Mouse (Mus musculus): Measurements from ENCODE around the gene Kdelr2.
A peak's percentile ranks its signal among the peaks of the same experiment; 100 is the strongest.

Kdelr2 gene

GRCm38 (mm10) chr5:143401556-143401955 is 2.1 kb upstream of the Kdelr2 start:
- DNase-seq (ENCODE audit: low spot score) = no peak

- DNase-seq (ENCODE audit: low spot score) = no peak
These were observed 701 bp downstream of the Kdelr2 start for GRCm38 (mm10) chr5:143404148-143404930.

GRCm38 (mm10) chr5:143405200-143405599 is 1.6 kb downstream of the Kdelr2 start:
- no peak for DNase-seq (ENCODE audit: low spot score)

- no peak for DNase-seq (ENCODE audit: low spot score)
These were observed 2.9 kb downstream of the Kdelr2 start for GRCm38 (mm10) chr5:143406548-143406947.

DNA sequence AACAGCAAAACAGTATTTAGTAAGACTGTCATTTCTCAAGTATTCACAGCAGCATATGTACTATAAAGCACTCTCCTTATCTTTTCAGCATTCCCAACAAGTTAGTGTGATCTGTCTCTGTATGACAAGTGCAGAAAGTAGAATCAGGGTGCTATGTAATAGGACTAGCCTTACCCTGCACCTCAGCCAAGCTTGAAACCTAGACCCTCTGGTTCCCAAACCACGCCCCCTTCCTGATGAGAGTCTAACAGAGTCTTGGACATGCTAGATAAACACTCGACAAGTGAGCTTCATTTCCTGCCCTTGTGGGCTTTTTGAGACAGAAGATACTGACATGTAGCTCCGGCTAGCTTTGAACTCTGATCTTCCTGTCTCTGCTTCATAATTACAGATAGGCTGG is 5.6 kb downstream of the Kdelr2 start:
- DNase-seq (ENCODE audit: low spot score) = no peak

DNA sequence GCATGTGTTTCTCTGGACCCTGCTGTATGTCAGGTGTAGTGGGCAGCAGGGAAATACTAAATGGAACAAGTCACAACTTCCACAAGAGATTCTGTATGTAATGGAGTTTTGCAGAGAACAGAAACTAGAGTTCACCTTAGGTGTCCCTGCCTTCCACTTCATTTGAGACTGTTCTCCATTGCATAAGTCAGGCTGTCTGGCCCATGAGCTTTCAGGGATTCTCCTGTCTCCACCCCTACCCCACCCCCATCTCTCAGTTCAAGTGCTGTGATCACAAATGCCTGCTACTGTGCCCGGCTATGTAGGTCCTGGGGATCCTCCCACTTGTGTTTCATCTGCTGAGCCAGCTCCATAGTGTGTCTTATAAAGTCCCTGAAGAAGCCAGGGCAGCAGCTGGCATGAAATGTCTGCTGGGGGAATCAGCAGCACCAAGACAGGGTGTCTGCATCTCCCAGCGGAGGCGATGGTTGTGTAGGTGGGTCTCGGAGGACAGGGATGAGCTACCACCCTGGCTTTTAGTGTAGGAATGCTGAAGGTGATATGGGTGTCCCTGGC is 7.3 kb downstream of the Kdelr2 start:
- no peak for DNase-seq (ENCODE audit: low spot score)

GRCm38 (mm10) chr5:143421484-143421883 is 17.8 kb downstream of the Kdelr2 start:
- no peak for DNase-seq (ENCODE audit: low spot score)

DNA sequence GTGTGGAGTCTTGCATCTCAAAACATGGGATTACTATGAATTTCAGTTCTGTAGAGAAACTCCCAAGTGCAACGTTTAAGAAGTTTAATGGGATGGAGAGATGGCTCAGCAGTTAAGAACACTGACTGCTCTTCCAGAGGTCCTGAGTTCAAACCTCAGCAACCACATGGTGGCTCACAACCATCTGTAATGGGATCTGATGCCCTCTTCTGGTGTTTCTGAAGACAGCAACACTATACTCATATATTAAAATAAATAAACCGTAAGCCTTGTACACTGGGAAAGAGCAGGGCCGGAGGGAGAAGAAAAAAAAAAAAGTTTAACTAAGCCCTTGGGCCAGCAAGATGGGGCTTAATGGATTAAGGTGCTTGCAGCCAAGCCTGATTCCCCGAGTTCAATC is 19.4 kb downstream of the Kdelr2 start:
- no peak for DNase-seq (ENCODE audit: low spot score)

- peak; percentile 21 for DNase-seq (ENCODE audit: low spot score)
These were observed 20.4 kb downstream of the Kdelr2 start for GRCm38 (mm10) chr5:143423899-143424519.

DNA sequence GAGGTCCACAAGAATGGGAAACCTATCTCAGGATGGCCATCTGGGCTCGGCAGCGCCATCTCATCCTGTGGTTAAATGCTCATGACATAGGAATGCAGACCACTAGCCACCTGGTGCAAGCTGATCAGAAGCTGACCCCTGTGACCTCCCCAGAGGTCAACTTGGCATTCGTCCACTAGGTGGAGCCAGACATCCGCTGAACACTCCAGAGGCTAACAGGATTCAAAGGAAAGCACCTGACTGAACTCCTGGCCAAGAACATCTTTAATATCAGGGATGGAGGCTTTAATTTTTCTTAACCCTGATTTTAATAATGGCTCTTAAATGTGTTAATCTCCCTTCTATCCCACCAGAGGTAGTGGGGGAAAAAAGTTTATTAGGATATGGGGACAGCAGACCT is 30.8 kb downstream of the Kdelr2 start:
- DNase-seq (ENCODE audit: low spot score) = peak; percentile 53

- DNase-seq (ENCODE audit: low spot score) = no peak
These were observed 37.7 kb downstream of the Kdelr2 start for GRCm38 (mm10) chr5:143441298-143441697.

DNA sequence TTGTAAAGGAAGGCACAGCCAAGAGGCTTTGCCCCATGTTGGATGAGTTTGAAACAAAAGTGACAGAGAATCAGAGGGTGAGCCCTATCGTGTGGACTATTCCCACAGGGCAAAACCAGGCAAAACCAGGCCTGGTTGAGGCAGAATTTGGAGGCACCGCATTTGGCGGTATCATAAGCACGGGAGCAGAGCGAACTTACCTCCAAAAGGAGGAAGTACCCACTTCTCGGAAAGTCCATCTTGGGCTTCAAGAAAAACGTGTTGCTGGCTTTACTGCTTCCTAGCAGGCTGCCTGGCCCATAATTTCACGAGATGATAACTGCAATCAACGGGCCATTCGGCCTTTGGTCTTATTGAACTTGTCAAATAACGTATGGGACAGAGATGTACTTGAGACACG is 38.1 kb downstream of the Kdelr2 start:
- DNase-seq (ENCODE audit: low spot score) = no peak

- DNase-seq (ENCODE audit: low spot score) = no peak
These were observed 60.0 kb downstream of the Kdelr2 start for GRCm38 (mm10) chr5:143463671-143464070.

DNA sequence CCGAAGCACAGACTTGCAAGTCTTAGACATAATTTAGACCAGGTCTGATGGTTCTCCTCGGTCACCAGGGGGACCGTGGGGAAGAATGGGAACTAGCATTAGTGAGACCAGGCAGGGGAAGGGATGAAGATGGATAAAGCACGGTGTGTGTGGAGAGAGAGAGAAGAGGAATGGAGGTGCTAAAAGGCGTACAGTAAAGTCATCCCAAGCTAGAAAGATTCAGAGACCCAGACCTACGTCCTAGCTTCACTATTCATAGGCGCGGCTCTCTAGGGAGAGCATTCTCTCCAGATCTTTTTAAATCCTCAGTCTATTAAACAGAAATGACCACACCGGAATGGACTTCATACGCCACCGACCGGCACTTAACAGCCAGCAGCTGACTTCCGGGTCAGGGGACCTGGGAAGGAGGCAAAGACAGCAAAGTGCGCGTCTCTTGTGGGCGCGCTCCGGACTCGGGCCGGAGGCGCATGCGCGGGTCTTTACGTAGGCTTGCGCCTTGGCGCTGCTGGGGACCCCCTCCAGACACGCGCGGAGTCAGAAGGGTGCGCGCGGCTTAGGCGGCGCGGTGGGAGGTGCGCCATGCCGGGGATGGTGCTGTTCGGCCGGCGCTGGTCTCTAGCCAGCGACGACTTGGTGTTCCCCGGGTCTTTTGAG is 60.6 kb downstream of the Kdelr2 start, which contains the start of gene Daglb:
TSS of gene Daglb (plus strand) at position 485 of the 657 bp plus-strand sequence.
- DNase-seq (ENCODE audit: low spot score) = peak; percentile 88

- DNase-seq (ENCODE audit: low spot score) = no peak
These were observed 61.1 kb downstream of the Kdelr2 start for GRCm38 (mm10) chr5:143464757-143465118.

GRCm38 (mm10) chr5:143465156-143466085 is 61.8 kb downstream of the Kdelr2 start:
- DNase-seq (ENCODE audit: low spot score) = no peak

DNA sequence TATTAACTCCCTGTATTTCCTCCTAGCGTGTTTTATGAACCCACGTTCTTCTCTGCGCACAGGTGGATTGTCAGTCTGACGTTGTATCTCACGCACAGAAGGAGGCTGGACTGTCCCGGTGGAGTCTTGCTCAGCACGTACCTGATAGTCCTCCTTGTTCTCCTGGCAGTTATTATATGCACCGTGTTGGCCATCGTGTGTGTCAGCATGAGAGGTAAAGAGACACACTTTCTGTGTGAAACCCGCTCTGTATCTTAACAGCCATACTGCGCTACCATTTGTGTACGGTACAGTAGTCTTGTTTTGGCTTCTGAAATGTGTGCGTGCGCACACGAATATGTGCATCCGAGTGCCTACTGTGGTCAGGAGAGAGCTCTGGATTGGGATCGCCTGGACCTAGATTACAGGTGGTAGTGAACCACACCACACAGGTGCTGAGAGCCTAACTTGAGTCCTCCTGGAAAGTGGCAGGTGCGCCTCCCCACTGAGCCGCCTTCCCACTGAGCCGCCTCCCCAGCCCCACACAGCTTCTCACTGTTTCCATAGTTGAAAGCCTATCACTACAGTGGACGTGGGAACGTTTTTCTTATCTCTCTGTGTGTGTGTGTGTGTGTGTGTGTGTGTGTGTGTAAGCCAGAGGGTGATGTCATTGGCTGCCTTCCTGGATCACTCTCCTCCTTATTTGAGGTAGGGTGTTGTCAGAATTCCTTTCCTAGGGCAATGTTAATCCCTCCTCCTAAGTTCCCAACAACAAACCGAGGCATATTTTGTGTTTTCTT is 63.4 kb downstream of the Kdelr2 start:
- no peak for DNase-seq (ENCODE audit: low spot score)

- no peak for DNase-seq (ENCODE audit: low spot score)
These were observed 64.3 kb downstream of the Kdelr2 start for GRCm38 (mm10) chr5:143467931-143468330.

DNA sequence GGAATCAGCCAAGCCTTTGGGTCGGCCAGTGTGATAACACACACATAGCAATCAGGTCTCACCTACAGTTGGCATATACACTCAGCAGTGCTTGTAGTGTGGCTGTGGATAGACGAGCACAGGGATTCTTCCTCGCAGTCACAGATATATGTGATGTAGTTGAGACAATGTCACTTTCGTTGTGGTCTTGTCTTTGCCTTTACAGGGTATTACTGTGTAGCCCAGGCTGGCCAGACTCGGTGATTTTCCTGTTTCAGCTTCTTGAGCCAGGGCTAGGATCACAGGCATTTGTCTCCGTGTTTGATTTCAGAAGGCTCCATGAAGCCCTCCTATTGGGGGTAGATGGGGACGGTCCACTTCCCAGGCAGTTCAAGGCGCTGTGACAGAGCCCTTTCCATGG is 66.0 kb downstream of the Kdelr2 start:
- no peak for DNase-seq (ENCODE audit: low spot score)

DNA sequence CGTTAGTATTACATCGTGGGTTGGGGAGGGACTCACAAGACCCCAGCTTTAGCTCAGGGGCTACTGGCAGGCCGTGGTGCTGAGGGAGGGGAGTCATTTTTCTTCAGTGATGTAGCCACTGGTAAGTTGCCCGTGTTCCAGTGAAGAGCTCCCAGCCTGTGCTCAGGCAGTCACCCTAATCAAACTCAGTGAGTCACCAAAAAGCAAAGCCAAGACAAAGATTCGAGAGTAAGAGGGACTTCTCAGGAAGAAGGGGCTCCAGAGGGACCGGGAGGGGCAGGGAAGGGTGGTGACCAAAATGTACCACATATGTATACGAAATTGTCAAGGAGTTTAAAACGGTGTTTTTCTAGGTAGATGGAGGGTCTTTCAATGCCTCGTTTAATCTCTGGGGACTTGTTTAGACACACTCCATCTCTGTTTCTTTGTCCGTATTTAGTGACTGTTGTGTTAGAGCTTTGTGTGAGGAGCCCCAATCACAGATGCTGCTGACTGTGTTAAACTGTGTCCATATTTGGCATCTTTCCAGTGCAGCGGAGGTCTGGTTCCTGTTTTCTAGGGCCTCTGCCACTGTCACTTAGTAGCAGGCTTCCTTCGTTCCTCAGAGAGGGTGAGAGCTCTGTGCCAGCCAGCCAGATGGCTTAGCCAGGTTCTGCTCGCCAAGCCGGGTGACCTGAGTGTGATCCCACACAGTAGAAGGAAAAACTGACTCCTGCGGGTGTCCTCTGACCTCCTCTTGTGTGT is 67.0 kb downstream of the Kdelr2 start:
- DNase-seq (ENCODE audit: low spot score) = no peak
